Mouse (Mus musculus): ENCODE measurements around the gene Rassf5.

DNA sequence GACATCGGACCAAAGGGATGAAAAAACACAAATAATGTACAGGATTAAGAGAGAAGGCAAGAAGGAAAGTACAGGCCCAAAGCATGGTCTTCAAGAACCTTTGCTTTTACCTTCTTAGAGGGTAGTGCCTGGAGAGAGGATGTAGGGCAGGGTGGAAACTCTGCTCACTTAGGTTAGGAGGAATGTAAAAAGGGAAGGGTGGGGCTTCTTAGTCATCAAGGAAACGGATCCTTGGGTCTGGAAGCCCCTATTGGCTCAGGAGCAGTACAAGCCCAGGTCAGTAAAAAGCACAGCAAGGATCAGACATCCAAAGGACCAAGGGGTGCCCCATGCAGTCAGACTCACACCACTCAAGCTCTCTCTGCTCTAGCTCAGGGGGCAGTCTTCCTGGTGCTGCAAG lies 42.2 kb upstream of the Rassf5 start:
- TF ChIP-seq TAL1 (IDR thresholded peaks at IDR 0.05; ENCODE audit: low read length), result no peak
- TF ChIP-seq GATA1 (IDR thresholded peaks at IDR 0.05; ENCODE audit: low read length), result no peak
